Mouse (Mus musculus): Measurements from ENCODE around the gene Tex19.1.

DNA sequence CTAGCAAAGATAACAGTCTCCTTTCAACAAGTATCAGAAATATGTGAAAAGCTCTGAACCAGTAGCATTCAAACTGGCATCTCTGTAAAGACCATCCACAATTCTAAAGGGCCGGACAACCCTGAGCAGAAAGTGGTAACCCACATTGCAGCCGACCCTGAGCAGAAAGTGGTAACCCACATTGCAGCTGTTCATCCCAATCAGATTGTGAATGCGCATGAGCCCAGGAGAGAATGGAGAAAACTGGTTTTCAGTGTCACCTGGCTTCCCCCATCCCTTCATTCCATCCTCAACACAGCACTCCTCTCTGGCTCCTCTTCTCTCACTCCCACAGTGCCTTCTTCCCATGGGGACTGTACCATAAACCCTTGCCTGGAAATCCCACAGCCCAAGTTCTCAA, 18.5 kb upstream of the Tex19.1 start:
- TF ChIP-seq POLR2A (IDR thresholded peaks at IDR 0.05; ENCODE audit: insufficient read depth, low read depth, low read length) (no peak), CTCF (IDR thresholded peaks at IDR 0.05; ENCODE audit: insufficient read depth, low read depth, low read length) (no peak)

Data from olfactory bulb, adult 2 months (tissue).